Mouse (Mus musculus): ENCODE data around the gene Zfp260. TPM values are rescaled to one million over a fixed set of nuclear protein-coding genes. Genes with fewer than 3 reads are reported as not detected.

Zfp260 gene
- total RNA-seq, 2 experiments from 2014 or later = 35.3 to 41.5 TPM

DNA sequence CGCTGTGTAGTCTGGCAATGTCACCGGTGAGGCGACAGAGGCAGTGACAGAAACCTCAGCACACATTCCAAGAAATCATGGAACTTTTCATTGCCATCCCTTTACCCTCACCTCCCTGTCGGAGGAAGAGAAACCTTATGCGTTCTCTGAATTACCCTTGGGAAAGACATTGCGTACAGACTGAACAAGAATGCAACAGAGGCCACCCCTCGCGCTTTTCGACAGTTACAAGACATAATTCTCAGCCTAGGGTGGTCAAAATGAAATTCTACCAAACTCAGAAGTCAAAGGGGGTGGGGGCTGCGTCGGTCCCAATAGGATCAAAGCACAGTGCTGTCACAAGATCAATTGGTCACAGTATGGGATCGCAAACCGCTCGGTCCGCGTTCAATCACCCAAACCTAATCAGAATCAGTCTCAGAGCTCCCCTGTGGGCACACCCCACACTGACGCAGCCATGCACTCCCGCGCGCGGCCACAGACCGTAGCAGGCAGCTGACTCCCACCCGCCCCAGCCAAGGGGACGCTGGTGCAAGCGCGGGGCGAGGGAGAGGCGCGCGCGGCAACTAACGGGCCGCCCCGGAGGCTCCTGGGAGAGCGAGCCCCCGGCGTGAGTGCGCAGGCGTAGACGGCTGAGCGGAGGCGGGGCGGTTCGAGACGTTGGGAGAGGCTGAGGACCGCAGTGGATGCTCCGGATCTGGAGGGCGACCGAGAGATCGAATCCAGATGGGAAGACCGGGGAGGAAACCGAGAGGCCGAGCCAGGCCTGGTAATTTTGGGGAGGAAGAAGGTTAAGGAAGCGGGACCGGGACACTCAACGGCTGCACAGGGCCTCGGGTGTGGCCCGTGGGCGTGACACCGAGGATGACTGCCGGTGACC lies 27.0 kb downstream of the Zfp260 start, which contains the start of gene Zfp382:
TSS of gene Zfp382 (plus strand) at position 635 of the 880 bp plus-strand sequence.
- DNase-seq = peak; percentile 95 to 96

DNA sequence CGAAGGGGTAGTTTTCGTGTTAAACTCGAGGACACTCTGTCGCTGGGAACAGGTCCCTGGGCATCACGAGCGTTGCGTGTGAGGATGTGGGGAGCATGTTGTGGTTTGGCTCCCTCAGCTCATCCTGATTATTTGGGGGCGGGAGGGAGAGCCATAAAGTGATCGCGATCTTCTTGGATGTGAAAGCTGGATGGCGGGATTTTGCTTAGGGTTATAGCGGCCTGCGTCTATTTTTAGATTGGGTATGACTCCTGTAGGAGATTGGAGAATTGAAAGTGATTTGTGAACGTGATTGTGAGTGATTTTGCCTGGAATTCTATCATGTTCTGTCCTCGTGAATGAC lies 27.6 kb downstream of the Zfp260 start:
- DNase-seq = no peak

DNA sequence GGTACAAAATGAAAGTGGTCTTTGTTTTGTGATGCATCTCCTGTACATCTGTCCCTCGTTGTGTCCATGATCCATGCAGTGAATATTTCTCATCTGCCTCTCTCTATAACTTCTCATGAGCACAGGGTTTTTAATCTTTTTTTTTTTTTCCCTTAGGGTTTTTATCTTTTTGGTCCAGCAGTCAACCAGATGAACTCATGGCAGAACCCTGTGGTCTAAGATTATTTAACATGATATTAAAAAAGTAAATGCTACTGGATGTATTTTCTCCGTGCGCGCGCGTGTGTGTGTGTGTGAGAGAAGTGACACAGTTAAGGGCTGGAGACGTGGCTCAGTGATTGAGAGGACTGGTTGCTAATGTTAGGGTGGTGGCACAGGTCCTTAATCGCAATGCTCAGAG lies 35.3 kb downstream of the Zfp260 start:
- DNase-seq = no peak

DNA sequence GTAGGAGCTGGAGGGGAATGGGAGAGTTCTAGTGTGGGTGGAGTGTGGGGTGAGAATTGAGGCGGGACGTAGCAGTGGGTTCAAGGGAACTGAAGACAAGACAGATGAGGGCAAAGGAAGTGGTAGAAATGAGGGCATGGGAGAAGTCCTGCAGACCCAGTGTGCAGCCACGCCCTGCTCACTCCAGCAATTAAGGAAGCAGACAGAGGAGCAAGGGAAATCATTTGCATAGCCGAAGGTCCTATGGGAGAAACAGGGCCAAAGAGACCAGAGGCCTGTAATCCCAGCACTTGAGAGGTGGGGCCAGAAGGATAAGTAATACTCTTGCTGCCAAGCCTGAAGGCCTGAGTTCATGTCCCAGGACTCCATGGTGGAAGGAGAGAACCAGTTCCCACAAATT lies 37.8 kb downstream of the Zfp260 start:
- DNase-seq = no peak

DNA sequence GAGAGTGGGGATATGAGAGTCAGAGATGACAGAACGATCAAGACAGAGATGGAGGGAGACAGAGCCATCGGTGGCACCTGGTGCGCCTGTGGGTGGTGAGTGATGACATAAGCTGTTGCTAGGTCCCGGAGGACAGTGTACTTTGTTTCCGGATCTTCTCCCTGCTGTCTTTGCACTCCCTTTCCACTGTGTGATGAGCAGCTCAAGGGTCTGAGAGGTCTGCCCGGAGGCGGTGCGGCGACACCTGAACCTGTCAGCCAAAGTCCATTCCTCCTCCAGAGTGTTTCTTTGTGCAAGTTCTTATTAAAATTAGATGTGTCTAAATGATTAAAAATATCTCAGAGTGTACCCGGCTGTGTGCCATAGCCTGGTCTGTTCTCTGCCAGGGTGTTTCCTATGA lies 42.2 kb downstream of the Zfp260 start:
- DNase-seq = no peak

DNA sequence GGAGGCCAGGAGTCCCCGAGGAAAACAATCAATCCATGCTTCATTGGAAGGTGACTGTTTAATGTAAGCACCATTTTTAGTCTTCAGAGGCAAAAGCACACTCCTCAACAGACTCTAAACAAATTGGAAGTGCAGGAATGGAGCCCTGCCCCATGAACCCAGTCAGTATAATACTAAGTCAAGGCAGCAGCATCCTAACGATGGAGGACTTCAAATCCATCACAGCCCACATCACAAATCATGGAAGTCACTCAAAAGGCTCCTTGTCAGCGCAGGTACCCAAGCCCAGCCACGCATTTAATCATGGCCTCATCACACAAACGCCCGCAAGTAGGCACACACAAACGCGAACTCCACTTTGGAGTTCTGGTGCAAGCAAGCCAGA lies 48.6 kb downstream of the Zfp260 start:
- DNase-seq = no peak

DNA sequence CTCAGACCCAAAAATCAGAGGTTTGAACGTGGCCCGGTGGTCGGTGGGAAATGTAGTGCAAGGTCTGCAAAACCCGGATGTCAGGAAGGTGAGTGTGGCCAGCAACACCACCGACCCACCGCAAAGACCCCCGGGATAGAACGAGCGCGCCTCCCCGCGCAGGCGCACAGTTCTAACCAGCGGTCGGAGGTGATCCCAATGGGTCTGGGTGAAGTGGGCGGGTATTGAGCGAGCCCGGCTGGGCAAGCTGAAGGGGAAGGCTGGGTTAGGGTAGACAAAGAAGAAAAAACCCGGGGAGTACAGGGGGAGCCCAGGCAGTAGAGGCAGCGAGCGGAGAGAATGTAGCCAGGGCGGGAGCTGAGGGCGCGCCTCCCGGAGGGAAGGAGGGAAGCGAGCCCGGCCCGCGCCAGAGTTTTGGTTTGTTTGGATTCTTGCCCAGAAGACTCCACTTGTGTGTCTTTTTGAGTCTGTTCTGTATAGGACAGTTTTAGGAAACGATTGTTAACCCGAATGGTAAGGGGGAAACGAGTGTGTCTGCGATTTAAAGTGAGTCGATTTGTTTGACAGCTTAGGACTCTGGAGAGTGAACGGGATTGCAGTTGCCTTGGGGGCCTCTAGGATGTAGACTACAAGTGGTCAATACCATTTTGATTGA lies 49.1 kb downstream of the Zfp260 start:
- peak; percentile 59 to 68 for DNase-seq

DNA sequence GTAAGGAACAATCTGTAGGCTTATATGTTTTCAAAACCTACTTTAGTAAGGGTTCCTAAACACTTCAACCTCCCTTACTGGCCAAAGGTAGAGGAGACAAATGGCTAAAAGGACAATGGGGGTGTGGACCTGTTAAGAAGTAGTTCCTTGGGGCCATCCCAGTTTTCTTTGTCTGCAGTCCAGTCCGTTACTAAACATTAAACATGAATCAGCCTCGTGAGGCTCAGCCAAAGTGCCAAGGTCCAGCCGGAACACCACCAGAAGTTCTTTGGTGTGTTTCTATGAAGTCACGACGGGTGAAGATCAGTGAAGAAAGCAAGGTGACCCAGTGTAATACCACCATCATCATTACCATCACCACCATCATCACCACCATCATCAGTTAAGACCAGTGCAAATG lies 52.4 kb downstream of the Zfp260 start:
- DNase-seq = no peak

DNA sequence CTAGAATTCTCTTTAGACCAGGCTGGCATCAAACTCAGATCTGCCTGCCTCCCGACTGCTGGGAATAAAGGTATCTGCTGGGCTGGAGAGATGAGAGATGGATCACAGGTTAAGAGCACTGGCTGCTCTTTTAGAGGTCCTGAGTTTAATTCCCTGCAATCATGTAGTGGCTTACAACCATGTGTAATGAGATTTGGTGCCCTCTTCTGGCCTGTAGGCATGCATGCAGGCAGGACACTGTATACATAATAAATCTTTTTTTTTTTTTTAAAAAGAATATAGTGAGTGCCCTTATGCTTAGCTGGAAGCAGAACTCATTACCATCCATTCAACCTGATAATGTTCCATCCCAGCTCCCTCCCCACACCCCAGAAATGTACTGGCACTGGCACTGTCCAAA lies 59.5 kb downstream of the Zfp260 start:
- no peak for DNase-seq

DNA sequence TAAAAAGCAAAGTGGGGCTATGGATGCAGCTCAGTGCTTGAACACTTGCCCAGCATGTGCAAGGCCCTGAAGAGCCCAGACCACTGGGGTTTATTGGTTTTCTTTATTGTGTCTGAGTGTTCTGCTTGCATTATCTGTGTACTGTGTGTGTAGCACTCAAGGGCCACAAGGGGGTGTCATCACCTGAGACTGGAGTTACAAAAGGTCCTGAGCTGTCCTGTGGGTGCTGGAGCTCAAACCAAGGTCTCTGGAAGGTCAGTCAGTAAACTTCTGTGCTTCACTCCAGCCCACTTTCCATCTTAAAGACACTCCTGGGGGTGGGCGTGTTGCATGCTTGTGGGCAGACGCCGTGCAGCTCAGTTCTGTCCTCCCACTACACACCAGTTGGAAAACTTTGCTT lies 60.9 kb downstream of the Zfp260 start:
- no peak for DNase-seq

Small RNA genes within 50 kb of the gene (microRNA-seq; reads per million reads assigned to microRNA genes)
- not detected for gene Gm23368

Other genes with a start within 250 kb of the Zfp260 start
- 1 to 10 TPM; 1.3 to 1.4 TPM for gene Zfp940, start 241.1 kb upstream of the Zfp260 start, total RNA-seq (2021)
- gene Zfp420, start 234.8 kb upstream of the Zfp260 start, total RNA-seq (2021) = 1 to 10 TPM; 5.0 to 6.3 TPM
- 10 to 100 TPM in 1 of 2 experiments, 1 to 10 TPM in 1; 8.5 to 11.2 TPM for gene Zfp27, start 188.2 kb upstream of the Zfp260 start, total RNA-seq (2021)
- 1 to 10 TPM; 6.5 TPM for gene Zfp383, start 186.6 kb upstream of the Zfp260 start, total RNA-seq (2021)
- 1 to 10 TPM; 8.2 to 9.2 TPM for gene Zfp74, start 140.7 kb upstream of the Zfp260 start, total RNA-seq (2021)
- gene Zfp568, start 110.8 kb upstream of the Zfp260 start, total RNA-seq (2021) = 10 to 100 TPM; 12.4 to 13.8 TPM
- gene Zfp14, start 43.4 kb upstream of the Zfp260 start, total RNA-seq (2021) = 1 to 10 TPM; 3.0 to 3.1 TPM
- gene Zfp82, start 21.9 kb upstream of the Zfp260 start, total RNA-seq (2021) = 1 to 10 TPM; 1.7 to 2.0 TPM
- not detected for gene Gm26920, start 4.4 kb upstream of the Zfp260 start, total RNA-seq (2021)
- 1 to 10 TPM; 1.8 to 2.8 TPM for gene Zfp566, start 4.2 kb upstream of the Zfp260 start, total RNA-seq (2021)
- gene Zfp382, start 27.2 kb downstream of the Zfp260 start, total RNA-seq (2021) = 1 to 10 TPM; 4.2 to 5.5 TPM
- gene Zfp146, start 75.0 kb downstream of the Zfp260 start, total RNA-seq (2021) = 10 to 100 TPM; 46.2 to 57.2 TPM
- gene Cox7a1, start 89.4 kb downstream of the Zfp260 start, total RNA-seq (2021) = 100 to 1,000 TPM; 329 to 440 TPM
- 100 to 1,000 TPM; 587 to 633 TPM for gene Capns1, start 104.0 kb downstream of the Zfp260 start, total RNA-seq (2021)
- gene Polr2i, start 137.2 kb downstream of the Zfp260 start, total RNA-seq (2021) = 10 to 100 TPM; 69.4 to 76.1 TPM
- gene Tbcb, start 137.5 kb downstream of the Zfp260 start, total RNA-seq (2021) = 10 to 100 TPM; 98.7 to 99.8 TPM
- gene Ovol3, start 140.9 kb downstream of the Zfp260 start, total RNA-seq (2021) = not detected
- gene Thap8, start 185.3 kb downstream of the Zfp260 start, total RNA-seq (2021) = under 1 TPM; 0.46 to 0.56 TPM
- 1 to 10 TPM; 4.6 to 5.7 TPM for gene Wdr62, start 185.6 kb downstream of the Zfp260 start, total RNA-seq (2021)
- gene Clip3, start 197.0 kb downstream of the Zfp260 start, total RNA-seq (2021) = 10 to 100 TPM; 16.6 to 18.3 TPM
- 10 to 100 TPM; 56.9 to 81.3 TPM for gene Alkbh6, start 213.9 kb downstream of the Zfp260 start, total RNA-seq (2021)
- 10 to 100 TPM; 21.8 to 49.1 TPM for gene Syne4, start 220.0 kb downstream of the Zfp260 start, total RNA-seq (2021)
- gene E130208F15Rik, start 227.0 kb downstream of the Zfp260 start, total RNA-seq (2021) = 1 to 10 TPM in 1 of 2 experiments, under 1 TPM in 1; 0.93 to 1.3 TPM
- 10 to 100 TPM; 13.2 to 16.0 TPM for gene Sdhaf1, start 229.1 kb downstream of the Zfp260 start, total RNA-seq (2021)

Data from adrenal gland, postnatal 36 days (tissue).